Mouse (Mus musculus): ENCODE results near the gene Olfr803. TPM values are rescaled to one million over a fixed set of nuclear protein-coding genes. Genes with fewer than 3 reads are reported as not detected.

The Olfr803 gene
- total RNA-seq (2021) (not detected), polyA plus RNA-seq (2012; rRNA removed) (not detected in 2 replicates)
- long read RNA-seq = 0 reads

- H3K4me3 ChIP-seq = no peak within 1 kb of the TSS
- no peaks in the 10 kb centered on the region for H3K27me3 ChIP-seq (ENCODE audit: control insufficient read depth, insufficient read depth, low read length)
- no peaks in the 10 kb centered on the region for H3K4me1 ChIP-seq (ENCODE audit: control insufficient read depth, insufficient read depth, low read length)
- no peak for DNase-seq
- no peaks in the 10 kb centered on the region for H3K36me3 ChIP-seq (ENCODE audit: control insufficient read depth, insufficient read depth, low read length)
- TF ChIP-seq EP300 (IDR thresholded peaks at IDR 0.05; ENCODE audit: insufficient read depth, low read depth, low read length) = no peak
- TF ChIP-seq POLR2A (IDR thresholded peaks at IDR 0.05; ENCODE audit: insufficient read depth, low read depth, low read length) = no peak
- TF ChIP-seq CTCF (IDR thresholded peaks at IDR 0.05) = no peak
- no peak within 1 kb of the TSS for H3K27ac ChIP-seq
- no peak within 1 kb of the TSS for H3K9ac ChIP-seq (ENCODE audit: low read depth, low read length)
- 64% methylated on average over 2 of the region's 2 CpGs for WGBS
- intact Hi-C loops (cut with DNase I) = no loop called here
- H3K79me2 ChIP-seq (replicated peaks; ENCODE audit: control insufficient read depth, insufficient read depth, low read length) = no peaks in the 10 kb centered on the region
Observed at GRCm38 (mm10) chr10:129694186-129694585, at the start of gene Olfr803. Olfr803 (minus strand) TSS chr10:129694286.

GRCm38 (mm10) chr10:129741821-129742220 is 47.7 kb upstream of the Olfr803 start, which contains the start of gene Olfr806:
Olfr806 (minus strand) TSS chr10:129741921.
- TF ChIP-seq POLR2A (IDR thresholded peaks at IDR 0.05; ENCODE audit: insufficient read depth, low read depth, low read length) (no peak), EP300 (IDR thresholded peaks at IDR 0.05; ENCODE audit: insufficient read depth, low read depth, low read length) (no peak), CTCF (IDR thresholded peaks at IDR 0.05) (no peak)
- H3K27ac ChIP-seq = no peak within 1 kb of the TSS
- no peak for DNase-seq
- H3K4me3 ChIP-seq = no peak within 1 kb of the TSS
- intact Hi-C loops (cut with DNase I) = no loop called here
- no peak within 1 kb of the TSS for H3K9ac ChIP-seq (ENCODE audit: low read depth, low read length)
- no peaks in the 10 kb centered on the region for H3K4me1 ChIP-seq (ENCODE audit: control insufficient read depth, insufficient read depth, low read length)
- no peaks in the 10 kb centered on the region for H3K27me3 ChIP-seq (ENCODE audit: control insufficient read depth, insufficient read depth, low read length)
- H3K79me2 ChIP-seq (replicated peaks; ENCODE audit: control insufficient read depth, insufficient read depth, low read length) = no peaks in the 10 kb centered on the region
- H3K36me3 ChIP-seq (ENCODE audit: control insufficient read depth, insufficient read depth, low read length) = no peaks in the 10 kb centered on the region

DNA sequence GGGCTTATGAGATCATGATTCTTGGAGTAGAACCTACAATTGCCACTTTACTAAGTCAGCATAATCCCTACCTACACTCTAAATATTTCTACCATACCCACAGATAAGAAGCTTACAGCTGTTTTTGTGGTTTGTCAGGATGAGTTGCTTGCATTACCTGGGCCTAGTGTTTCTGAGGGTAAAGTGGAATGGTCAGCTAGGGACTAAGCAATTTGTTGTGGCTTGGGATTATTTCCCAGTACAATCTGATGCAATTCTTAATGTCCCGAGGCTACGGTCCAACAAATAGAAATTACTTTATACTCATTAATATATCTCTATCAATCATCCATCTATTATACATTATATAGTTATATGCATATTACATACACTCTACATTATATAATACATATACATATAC is 35.2 kb upstream of the Olfr803 start, which contains the start of gene Olfr805:
TSS of gene Olfr805 (minus strand) at position 101 of the 400 bp plus-strand sequence.
- Histone ChIP-seq H3K9ac (ENCODE audit: low read depth, low read length) (no peak within 1 kb of the TSS), H3K79me2 (replicated peaks; ENCODE audit: control insufficient read depth, insufficient read depth, low read length) (no peaks in the 10 kb centered on the region), H3K4me3 (no peak within 1 kb of the TSS), H3K27me3 (ENCODE audit: control insufficient read depth, insufficient read depth, low read length) (no peaks in the 10 kb centered on the region), H3K4me1 (ENCODE audit: control insufficient read depth, insufficient read depth, low read length) (no peaks in the 10 kb centered on the region), H3K36me3 (ENCODE audit: control insufficient read depth, insufficient read depth, low read length) (no peaks in the 10 kb centered on the region), H3K27ac (no peak within 1 kb of the TSS)
- intact Hi-C loops (cut with DNase I) = no loop called here
- TF ChIP-seq POLR2A (IDR thresholded peaks at IDR 0.05; ENCODE audit: insufficient read depth, low read depth, low read length) (no peak), EP300 (IDR thresholded peaks at IDR 0.05; ENCODE audit: insufficient read depth, low read depth, low read length) (no peak), CTCF (IDR thresholded peaks at IDR 0.05) (no peak)
- 93% methylated on average over 2 of the region's 2 CpGs for whole genome bisulfite sequencing
- DNase-seq = no peak

DNA sequence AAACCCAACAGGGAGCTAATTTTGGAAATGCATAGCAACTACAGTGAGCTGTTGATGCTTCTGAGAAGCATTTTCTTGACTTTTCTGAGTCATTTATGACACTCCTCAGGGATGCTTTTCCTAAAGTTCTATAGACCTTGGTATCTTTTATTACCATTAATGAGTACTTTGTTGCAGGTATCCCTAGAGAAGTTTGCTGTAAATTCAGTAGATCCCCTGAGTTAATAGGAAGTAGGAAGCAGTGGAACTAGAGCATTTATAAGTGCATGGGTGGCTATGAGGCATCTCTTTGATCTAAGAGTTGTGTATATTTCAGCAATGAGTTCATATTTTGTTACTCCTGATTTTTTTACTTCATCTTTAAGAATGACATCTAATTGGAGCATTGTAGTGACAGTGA is 8.8 kb upstream of the Olfr803 start, which contains the start of gene Olfr804:
TSS of gene Olfr804 (plus strand) at position 301 of the 400 bp plus-strand sequence.
- Histone ChIP-seq H3K27me3 (ENCODE audit: control insufficient read depth, insufficient read depth, low read length) (no peaks in the 10 kb centered on the region), H3K9ac (ENCODE audit: low read depth, low read length) (no peak within 1 kb of the TSS), H3K27ac (no peak within 1 kb of the TSS), H3K79me2 (replicated peaks; ENCODE audit: control insufficient read depth, insufficient read depth, low read length) (no peaks in the 10 kb centered on the region), H3K4me3 (no peak within 1 kb of the TSS), H3K4me1 (ENCODE audit: control insufficient read depth, insufficient read depth, low read length) (no peaks in the 10 kb centered on the region), H3K36me3 (ENCODE audit: control insufficient read depth, insufficient read depth, low read length) (no peaks in the 10 kb centered on the region)
- TF ChIP-seq EP300 (IDR thresholded peaks at IDR 0.05; ENCODE audit: insufficient read depth, low read depth, low read length) (no peak), CTCF (IDR thresholded peaks at IDR 0.05) (no peak), POLR2A (IDR thresholded peaks at IDR 0.05; ENCODE audit: insufficient read depth, low read depth, low read length) (no peak)
- intact Hi-C loops (cut with DNase I) = no loop called here
- no peak for DNase-seq

- no peak for DNase-seq
Observed at GRCm38 (mm10) chr10:129688069-129688468, 6.0 kb downstream of the Olfr803 start, which contains the start of gene Olfr802. Olfr802 (minus strand) TSS chr10:129688169.

GRCm38 (mm10) chr10:129673765-129674164 is 20.3 kb downstream of the Olfr803 start, which contains the start of gene Olfr801:
Olfr801 (minus strand) TSS chr10:129673865.
- no peaks in the 10 kb centered on the region for H3K79me2 ChIP-seq (replicated peaks; ENCODE audit: control insufficient read depth, insufficient read depth, low read length)
- TF ChIP-seq EP300 (IDR thresholded peaks at IDR 0.05; ENCODE audit: insufficient read depth, low read depth, low read length) (no peak), CTCF (IDR thresholded peaks at IDR 0.05) (no peak), POLR2A (IDR thresholded peaks at IDR 0.05; ENCODE audit: insufficient read depth, low read depth, low read length) (no peak)
- H3K9ac ChIP-seq (ENCODE audit: low read depth, low read length) = no peak within 1 kb of the TSS
- no peak within 1 kb of the TSS for H3K27ac ChIP-seq
- no peaks in the 10 kb centered on the region for H3K27me3 ChIP-seq (ENCODE audit: control insufficient read depth, insufficient read depth, low read length)
- H3K4me3 ChIP-seq = no peak within 1 kb of the TSS
- H3K4me1 ChIP-seq (ENCODE audit: control insufficient read depth, insufficient read depth, low read length) = no peaks in the 10 kb centered on the region
- H3K36me3 ChIP-seq (ENCODE audit: control insufficient read depth, insufficient read depth, low read length) = no peaks in the 10 kb centered on the region
- intact Hi-C loops (cut with DNase I) = no loop called here
- 68% methylated on average over 1 of the region's 1 CpGs for WGBS
- no peak for DNase-seq

More at GRCm38 (mm10) chr10:129688069-129688468, 6.0 kb downstream of the Olfr803 start, which contains the start of gene Olfr802:
- TF ChIP-seq POLR2A (IDR thresholded peaks at IDR 0.05; ENCODE audit: insufficient read depth, low read depth, low read length) (no peak), CTCF (IDR thresholded peaks at IDR 0.05) (no peak), EP300 (IDR thresholded peaks at IDR 0.05; ENCODE audit: insufficient read depth, low read depth, low read length) (no peak)
- Histone ChIP-seq H3K36me3 (ENCODE audit: control insufficient read depth, insufficient read depth, low read length) (no peaks in the 10 kb centered on the region), H3K4me1 (ENCODE audit: control insufficient read depth, insufficient read depth, low read length) (no peaks in the 10 kb centered on the region), H3K27ac (no peak within 1 kb of the TSS), H3K9ac (ENCODE audit: low read depth, low read length) (no peak within 1 kb of the TSS), H3K27me3 (ENCODE audit: control insufficient read depth, insufficient read depth, low read length) (no peaks in the 10 kb centered on the region), H3K79me2 (replicated peaks; ENCODE audit: control insufficient read depth, insufficient read depth, low read length) (no peaks in the 10 kb centered on the region), H3K4me3 (no peak within 1 kb of the TSS)
- WGBS = 39% methylated on average over 1 of the region's 1 CpGs
- intact Hi-C loops (cut with DNase I) = no loop called here

Data from heart, adult 2 months (tissue).